Mouse (Mus musculus) liver, embryonic 11.5 days (tissue): Measurements from ENCODE around the gene Arpp19. TPM values are rescaled to one million over a fixed set of nuclear protein-coding genes. Genes with fewer than 3 reads are reported as not detected.

Experiments used
- ATAC-seq: fragments of 200-750 bp; cut with Nextera tagmentation; replicated peaks from 2 replicates; pipeline ENCODE4 v1.8.0; 2017; ENCODE audit warnings: moderate number of reproducible peaks, mild to moderate bottlenecking, moderate TSS enrichment, moderate library complexity; ENCODE audit not compliant: low FRiP score
- DNase-seq: peaks from one replicate; pipeline ENCODE4 v3.0.0-alpha.2; 2017; ENCODE audit warnings: low spot score
- H3K27ac ChIP-seq: fragments of 300-500 bp; sonication (generic); 2 replicates; pipeline ENCODE4 v1.5.1; 2014; ENCODE audit warnings: mild to moderate bottlenecking, low read depth, low read length, control low read depth
- H3K27me3 ChIP-seq: fragments of 300-500 bp; sonication (generic); replicated peaks from 2 replicates; pipeline ENCODE4 v1.6.1; 2014; ENCODE audit warnings: low read length, mixed read lengths; ENCODE audit not compliant: control insufficient read depth, insufficient read depth
- H3K36me3 ChIP-seq: fragments of 300-500 bp; sonication (generic); 2 replicates; pipeline ENCODE4 v1.6.1; 2014; ENCODE audit warnings: mild to moderate bottlenecking, low read length, moderate library complexity, mixed read lengths; ENCODE audit not compliant: control insufficient read depth, insufficient read depth
- H3K4me1 ChIP-seq: fragments of 300-500 bp; sonication (generic); replicated peaks from 2 replicates; pipeline ENCODE4 v1.6.1; 2014; ENCODE audit warnings: low read length, mixed read lengths; ENCODE audit not compliant: control insufficient read depth, insufficient read depth
- H3K4me2 ChIP-seq: fragments of 300-500 bp; sonication (generic); 2 replicates; pipeline ENCODE4 v1.6.1; 2014; ENCODE audit warnings: mild to moderate bottlenecking, control low read depth, moderate library complexity
- H3K4me3 ChIP-seq: fragments of 300-500 bp; sonication (generic); 2 replicates; pipeline ENCODE4 v1.5.1; 2014; ENCODE audit warnings: low read depth, low read length, control low read depth
- H3K9ac ChIP-seq: fragments of 300-500 bp; sonication (generic); 2 replicates; pipeline ENCODE4 v1.6.1; 2014; ENCODE audit warnings: low read depth, low read length, control low read depth
- H3K9me3 ChIP-seq: fragments of 300-500 bp; sonication (generic); 2 replicates; pipeline ENCODE4 v1.6.1; 2016; ENCODE audit warnings: low read length, inconsistent platforms, mixed read lengths; ENCODE audit not compliant: control insufficient read depth
- WGBS: fragments of 180-500 bp; shearing (Covaris S2); extraction: QIAGEN DNeasy Blood & Tissue Kit; methylation state at CpG from one replicate; pipeline ENCODE4 v1.1.7; 2014; 5-methylcytosine and 5-hydroxymethylcytosine counted together
- polyA plus RNA-seq: library from polyadenylated mRNA; unstranded; fragments of >200 nt; fragmentation: Nextera tagmentation; extraction: Ambion mirVana; gene quantifications from 2 replicates; pipeline ENCODE4 v1.2.1, GENCODE M21; 2014

Gene Arpp19
- polyA plus RNA-seq, 1 experiment from 2014 or later: 335 TPM

- no peak overlapping the region for H3K4me3 ChIP-seq
- no peaks in the 10 kb centered on the region for H3K27me3 ChIP-seq
- H3K27ac ChIP-seq: no peak overlapping the region
- peaks cover 3% of the 10 kb centered on the region; the same call in 1 of the 2 replicates for H3K4me1 ChIP-seq
- H3K36me3 ChIP-seq: no peaks in the 10 kb centered on the region
- no peak overlapping the region for H3K4me2 ChIP-seq
- no peak for DNase-seq
- H3K9me3 ChIP-seq: no peaks in the 10 kb centered on the region
- ATAC-seq: no peak
- no peak overlapping the region for H3K9ac ChIP-seq
- WGBS: 72% methylated on average over 6 of the region's 6 CpGs
Measured at GRCm38 (mm10) chr9:75025689-75026088, 11.7 kb upstream of the Arpp19 start.

GRCm38 (mm10) chr9:75032408-75032807 is 5.0 kb upstream of the Arpp19 start:
- Histone ChIP-seq H3K27ac (no peak overlapping the region), H3K4me2 (no peak overlapping the region), H3K27me3 (no peaks in the 10 kb centered on the region), H3K9me3 (no peaks in the 10 kb centered on the region), H3K4me3 (no peak overlapping the region), H3K4me1 (no peaks in the 10 kb centered on the region), H3K36me3 (no peaks in the 10 kb centered on the region), H3K9ac (no peak overlapping the region)
- DNase-seq (no peak), ATAC-seq (no peak)
- 81% methylated on average over 1 of the region's 1 CpGs for WGBS

GRCm38 (mm10) chr9:75033141-75033540 is 4.3 kb upstream of the Arpp19 start:
- Histone ChIP-seq H3K27me3 (no peaks in the 10 kb centered on the region), H3K9me3 (no peaks in the 10 kb centered on the region), H3K4me3 (no peak overlapping the region), H3K4me2 (no peak overlapping the region), H3K4me1 (no peaks in the 10 kb centered on the region), H3K9ac (no peak overlapping the region), H3K27ac (no peak overlapping the region), H3K36me3 (no peaks in the 10 kb centered on the region)
- ATAC-seq: no peak
- peak; percentile 18 for DNase-seq
- 59% methylated on average over 7 of the region's 7 CpGs for WGBS

- H3K9me3 ChIP-seq: no peaks in the 10 kb centered on the region
- WGBS: 22% methylated on average over 1 of the region's 1 CpGs
- no peak for ATAC-seq
Measured at GRCm38 (mm10) chr9:75034691-75035090, 2.7 kb upstream of the Arpp19 start.

GRCm38 (mm10) chr9:75035944-75036343 is 1.5 kb upstream of the Arpp19 start:
- Histone ChIP-seq H3K27ac (no peak overlapping the region), H3K27me3 (no peaks in the 10 kb centered on the region), H3K4me1 (peaks cover 11% of the 10 kb centered on the region), H3K36me3 (no peaks in the 10 kb centered on the region), H3K4me3 (no peak overlapping the region), H3K9ac (no peak overlapping the region), H3K4me2 (no peak overlapping the region), H3K9me3 (no peaks in the 10 kb centered on the region)
- ATAC-seq (no peak), DNase-seq (no peak)
- 71% methylated on average over 4 of the region's 4 CpGs for WGBS

More at GRCm38 (mm10) chr9:75034691-75035090, 2.7 kb upstream of the Arpp19 start:
- Histone ChIP-seq H3K27ac (no peak overlapping the region), H3K4me3 (no peak overlapping the region), H3K9ac (no peak overlapping the region), H3K27me3 (no peaks in the 10 kb centered on the region), H3K4me2 (no peak overlapping the region), H3K4me1 (peaks cover 9% of the 10 kb centered on the region), H3K36me3 (no peaks in the 10 kb centered on the region)
- no peak for DNase-seq

- DNase-seq (no peak), ATAC-seq (no peak; the same call in 1 of the 2 replicates)
- 0 out of 2 replicates have a peak, but pooled peaks cover 2% of the 10 kb centered on the region for H3K36me3 ChIP-seq
- WGBS: 2% methylated on average over 10 of the region's 10 CpGs
- H3K4me2 ChIP-seq: peak overlapping the region; percentile 86
- H3K27me3 ChIP-seq: no peaks in the 10 kb centered on the region
- H3K9me3 ChIP-seq: no peaks in the 10 kb centered on the region
- H3K27ac ChIP-seq: no peak overlapping the region
- peaks cover 11% of the 10 kb centered on the region for H3K4me1 ChIP-seq
- peak overlapping the region; percentile 91 for H3K4me3 ChIP-seq
- peak overlapping the region; percentile 96 for H3K9ac ChIP-seq
Measured at GRCm38 (mm10) chr9:75038357-75038688, 909 bp downstream of the Arpp19 start.

GRCm38 (mm10) chr9:75040566-75040965 is 3.2 kb downstream of the Arpp19 start:
- Histone ChIP-seq H3K4me3 (no peak overlapping the region), H3K36me3 (0 out of 2 replicates have a peak, but pooled peaks cover 3% of the 10 kb centered on the region), H3K27me3 (no peaks in the 10 kb centered on the region), H3K27ac (no peak overlapping the region), H3K9me3 (no peaks in the 10 kb centered on the region), H3K4me2 (no peak overlapping the region), H3K4me1 (peaks cover 11% of the 10 kb centered on the region), H3K9ac (no peak overlapping the region)
- no peak for DNase-seq
- WGBS: 84% methylated on average over 2 of the region's 2 CpGs
- no peak for ATAC-seq

- no peaks in the 10 kb centered on the region for H3K27me3 ChIP-seq
- H3K4me1 ChIP-seq: peaks cover 11% of the 10 kb centered on the region
- H3K27ac ChIP-seq: no peak overlapping the region
- no peak overlapping the region for H3K4me3 ChIP-seq
- DNase-seq: peak; percentile 10
- no peak for ATAC-seq
- no peak overlapping the region for H3K4me2 ChIP-seq
- WGBS: 77% methylated on average over 2 of the region's 2 CpGs
- H3K9ac ChIP-seq: no peak overlapping the region
- H3K9me3 ChIP-seq: no peaks in the 10 kb centered on the region
- peaks cover 3% of the 10 kb centered on the region; the same call in 1 of the 2 replicates for H3K36me3 ChIP-seq
Measured at GRCm38 (mm10) chr9:75041840-75042525, 4.6 kb downstream of the Arpp19 start.

- Histone ChIP-seq H3K4me2 (no peak overlapping the region), H3K9me3 (no peaks in the 10 kb centered on the region), H3K4me1 (peaks cover 11% of the 10 kb centered on the region), H3K27ac (no peak overlapping the region), H3K27me3 (no peaks in the 10 kb centered on the region), H3K4me3 (no peak overlapping the region), H3K36me3 (peaks cover 3% of the 10 kb centered on the region; the same call in 1 of the 2 replicates), H3K9ac (no peak overlapping the region)
- 85% methylated on average over 2 of the region's 2 CpGs for WGBS
- ATAC-seq: no peak
- DNase-seq: no peak
Measured at GRCm38 (mm10) chr9:75043191-75043590, 5.8 kb downstream of the Arpp19 start.
